Mouse (Mus musculus) liver, embryonic 14.5 days (tissue): ENCODE measurements around the gene Tlr9.

Experiments used
- CTCF ChIP-seq: IDR thresholded peaks from 2 replicates; pipeline ENCODE4 v1.5.1; 2016; ENCODE audit warnings: antibody characterized with exemption, low read depth, control low read depth
- EP300 ChIP-seq: IDR thresholded peaks from 2 replicates; pipeline ENCODE4 v1.6.1; 2016; ENCODE audit warnings: antibody characterized with exemption, low read depth

DNA sequence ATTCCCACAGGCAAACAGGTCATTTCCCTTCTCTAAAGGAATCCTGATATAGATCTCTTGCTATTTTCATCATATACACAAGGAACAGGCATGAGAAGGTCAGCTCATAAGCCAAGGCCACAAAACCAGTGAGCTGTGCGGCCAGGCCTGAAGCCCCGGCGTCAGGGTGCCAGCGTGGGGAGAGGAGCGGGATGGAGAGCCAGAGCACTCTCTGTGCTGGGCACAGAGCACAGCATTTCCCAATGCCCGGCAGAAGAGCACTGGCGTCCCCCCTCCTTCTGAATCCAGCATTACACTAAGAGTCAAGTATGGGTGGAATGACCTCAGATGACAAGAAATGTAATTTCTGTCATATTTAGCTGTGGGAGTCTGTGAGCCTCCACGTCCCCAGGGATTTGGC is 15.0 kb downstream of the Tlr9 start:
- TF ChIP-seq CTCF = no peak
- no peak for TF ChIP-seq EP300
